Mouse (Mus musculus) limb, embryonic 10.5 days (tissue): ENCODE results near the gene Ston1. TPM values are rescaled to one million over a fixed set of nuclear protein-coding genes. Genes with fewer than 3 reads are reported as not detected.

Source experiments
- DNase-seq: peaks from one replicate; pipeline ENCODE4 v3.0.0-alpha.2; 2017; ENCODE audit warnings: low spot score
- H3K27ac ChIP-seq: fragments of 300-500 bp; sonication (generic); 2 replicates; pipeline ENCODE4 v1.5.1; 2016; ENCODE audit warnings: mild to moderate bottlenecking
- H3K27me3 ChIP-seq: fragments of 300-500 bp; sonication (generic); 2 replicates; pipeline ENCODE4 v1.6.1; 2016; ENCODE audit warnings: low read depth, mild to moderate bottlenecking; ENCODE audit not compliant: poor library complexity, severe bottlenecking
- H3K36me3 ChIP-seq: fragments of 300-500 bp; sonication (generic); 2 replicates; pipeline ENCODE4 v1.6.1; 2016; ENCODE audit warnings: mild to moderate bottlenecking, moderate library complexity
- H3K4me1 ChIP-seq: fragments of 300-500 bp; sonication (generic); 2 replicates; pipeline ENCODE4 v1.6.1; 2016
- H3K4me3 ChIP-seq: fragments of 300-500 bp; sonication (generic); 2 replicates; pipeline ENCODE4 v1.5.1; 2016; ENCODE audit warnings: mild to moderate bottlenecking, moderate library complexity
- H3K9me3 ChIP-seq: fragments of 300-500 bp; sonication (generic); replicated peaks from 2 replicates; pipeline ENCODE4 v1.6.1; 2016; ENCODE audit warnings: mild to moderate bottlenecking
- WGBS: fragments of 180-500 bp; shearing (Covaris S2); methylation state at CpG from one replicate; pipeline ENCODE4 v1.1.7; 2016; 5-methylcytosine and 5-hydroxymethylcytosine counted together
- polyA plus RNA-seq: library from polyadenylated mRNA; unstranded; fragments of >200 nt; fragmentation: Nextera tagmentation; extraction: Ambion mirVana; gene quantifications from 2 replicates; pipeline ENCODE4 v1.2.1, GENCODE M21; 2016

Gene Ston1
- polyA plus RNA-seq, result 2.4 and 3.0 TPM in 2 replicates

DNA sequence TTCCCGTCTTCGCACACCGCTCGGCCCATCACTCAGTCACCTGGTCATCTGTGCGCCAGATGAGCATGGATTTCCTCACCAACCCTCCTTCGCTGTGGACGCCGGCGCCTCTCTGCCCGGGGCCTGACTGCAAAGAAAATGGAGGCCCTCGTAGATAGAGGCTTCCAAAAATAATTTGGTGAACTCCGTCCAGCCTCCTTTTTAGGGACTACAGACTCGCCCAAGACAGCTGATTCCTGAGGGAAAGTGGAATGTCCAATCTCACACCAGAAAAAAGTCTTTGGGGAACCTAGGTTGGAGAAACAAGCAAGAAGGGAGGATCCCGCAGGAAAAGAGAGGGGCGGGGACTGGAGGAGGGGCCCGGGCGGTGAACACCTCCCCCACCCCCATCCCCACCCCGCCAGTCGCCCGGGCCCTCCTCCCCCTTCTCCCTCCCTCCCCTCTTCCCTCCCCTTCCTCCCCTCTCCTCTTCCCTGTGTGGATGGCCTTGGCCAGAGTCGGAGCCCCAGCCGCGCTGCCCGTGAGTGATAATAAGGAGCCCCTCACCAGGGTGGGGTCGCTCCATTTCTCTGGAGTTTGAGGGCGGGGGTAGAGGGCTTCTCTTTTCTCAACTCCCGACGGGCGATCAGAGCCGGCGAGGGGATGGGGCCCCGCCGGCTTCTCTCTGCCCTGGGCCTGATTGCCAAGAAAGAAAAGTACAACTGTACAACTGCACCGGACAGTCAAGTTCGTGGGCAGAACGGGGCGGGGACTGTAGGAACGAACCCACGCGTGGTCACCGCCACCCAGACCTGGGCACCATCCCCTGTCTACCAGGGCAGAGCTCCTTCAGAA is at the start of gene Ston1:
Ston1 (plus strand) TSS at position 463 of the 834 bp plus-strand sequence.
- Histone ChIP-seq H3K4me1 (peaks cover 35% of the 10 kb centered on the region), H3K4me3 (peak within 1 kb of the TSS; percentile 69), H3K9me3 (no peaks in the 10 kb centered on the region), H3K36me3 (no peaks in the 10 kb centered on the region), H3K27ac (peak within 1 kb of the TSS; percentile 90), H3K27me3 (no peaks in the 10 kb centered on the region)
- DNase-seq, result peak; percentile 90
- WGBS, result under 1% methylated on average over 40 of the region's 41 CpGs

DNA sequence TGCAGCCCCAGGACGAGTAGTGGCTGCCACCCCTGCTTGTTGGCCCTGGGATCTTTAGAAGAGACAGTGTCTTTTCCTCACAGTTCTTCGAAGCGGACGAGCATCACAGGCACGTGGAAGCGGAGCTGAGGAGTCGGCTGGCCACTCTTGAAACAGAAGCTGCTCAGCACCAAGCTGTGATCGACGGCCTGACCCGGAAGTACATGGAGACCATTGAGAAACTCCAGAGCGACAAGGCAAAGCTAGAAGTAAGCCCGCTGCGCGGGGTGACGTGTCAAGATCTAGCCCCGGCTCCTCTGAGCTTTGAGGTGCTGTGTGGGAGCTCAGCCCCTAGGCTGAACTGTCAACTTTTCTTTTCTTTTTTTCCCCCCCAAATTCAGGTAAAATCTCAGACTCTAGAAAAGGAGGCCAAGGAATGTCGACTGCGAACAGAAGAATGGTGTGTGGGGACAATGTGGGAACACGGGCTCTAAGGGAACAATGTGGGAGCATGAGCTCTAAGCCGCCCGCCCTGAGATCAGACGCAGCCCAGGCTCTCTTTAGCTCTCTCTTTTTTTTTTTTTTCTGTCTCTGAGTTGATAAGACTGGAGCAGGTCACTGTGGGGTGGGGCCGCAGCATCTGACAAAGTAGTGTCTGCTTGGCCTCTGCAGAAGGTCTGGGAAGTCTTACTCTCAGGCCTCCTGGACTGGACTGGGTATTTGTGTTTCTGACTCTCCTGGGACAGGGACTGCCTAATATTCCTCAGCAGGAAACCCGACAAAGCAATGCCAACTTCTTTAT is 47.9 kb upstream of the Ston1 start:
- DNase-seq, result no peak
- 82% methylated on average over 24 of the region's 24 CpGs for WGBS
- Histone ChIP-seq H3K27me3 (no peaks in the 10 kb centered on the region), H3K27ac (no peak overlapping the region), H3K4me1 (peaks cover 22% of the 10 kb centered on the region), H3K36me3 (peaks cover 35% of the 10 kb centered on the region), H3K4me3 (no peak overlapping the region), H3K9me3 (no peaks in the 10 kb centered on the region)

DNA sequence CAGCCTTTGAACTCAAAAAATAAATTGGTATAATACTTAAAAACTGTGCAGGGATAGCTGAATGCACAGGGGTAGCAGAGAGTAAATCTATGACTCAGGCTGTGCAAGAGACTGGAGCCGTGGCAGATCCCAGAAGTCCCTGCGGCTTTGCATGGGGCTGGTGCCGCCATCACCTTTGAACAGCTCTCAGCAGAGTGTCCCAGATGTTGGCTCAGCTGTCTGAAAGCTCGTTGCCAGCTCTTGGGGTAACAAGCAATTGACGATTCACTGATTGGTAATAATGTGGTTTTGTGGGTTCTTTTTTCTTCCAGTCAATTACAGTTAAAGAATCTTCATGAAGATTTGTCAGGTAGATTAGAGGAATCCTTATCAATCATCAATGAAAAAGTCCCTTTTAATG is 47.1 kb upstream of the Ston1 start:
- H3K27me3 ChIP-seq, result no peaks in the 10 kb centered on the region
- no peaks in the 10 kb centered on the region for H3K9me3 ChIP-seq
- H3K4me1 ChIP-seq, result peaks cover 22% of the 10 kb centered on the region
- 70% methylated on average over 5 of the region's 5 CpGs for WGBS
- DNase-seq, result no peak
- H3K4me3 ChIP-seq, result no peak overlapping the region
- H3K27ac ChIP-seq, result no peak overlapping the region
- peaks cover 32% of the 10 kb centered on the region for H3K36me3 ChIP-seq

DNA sequence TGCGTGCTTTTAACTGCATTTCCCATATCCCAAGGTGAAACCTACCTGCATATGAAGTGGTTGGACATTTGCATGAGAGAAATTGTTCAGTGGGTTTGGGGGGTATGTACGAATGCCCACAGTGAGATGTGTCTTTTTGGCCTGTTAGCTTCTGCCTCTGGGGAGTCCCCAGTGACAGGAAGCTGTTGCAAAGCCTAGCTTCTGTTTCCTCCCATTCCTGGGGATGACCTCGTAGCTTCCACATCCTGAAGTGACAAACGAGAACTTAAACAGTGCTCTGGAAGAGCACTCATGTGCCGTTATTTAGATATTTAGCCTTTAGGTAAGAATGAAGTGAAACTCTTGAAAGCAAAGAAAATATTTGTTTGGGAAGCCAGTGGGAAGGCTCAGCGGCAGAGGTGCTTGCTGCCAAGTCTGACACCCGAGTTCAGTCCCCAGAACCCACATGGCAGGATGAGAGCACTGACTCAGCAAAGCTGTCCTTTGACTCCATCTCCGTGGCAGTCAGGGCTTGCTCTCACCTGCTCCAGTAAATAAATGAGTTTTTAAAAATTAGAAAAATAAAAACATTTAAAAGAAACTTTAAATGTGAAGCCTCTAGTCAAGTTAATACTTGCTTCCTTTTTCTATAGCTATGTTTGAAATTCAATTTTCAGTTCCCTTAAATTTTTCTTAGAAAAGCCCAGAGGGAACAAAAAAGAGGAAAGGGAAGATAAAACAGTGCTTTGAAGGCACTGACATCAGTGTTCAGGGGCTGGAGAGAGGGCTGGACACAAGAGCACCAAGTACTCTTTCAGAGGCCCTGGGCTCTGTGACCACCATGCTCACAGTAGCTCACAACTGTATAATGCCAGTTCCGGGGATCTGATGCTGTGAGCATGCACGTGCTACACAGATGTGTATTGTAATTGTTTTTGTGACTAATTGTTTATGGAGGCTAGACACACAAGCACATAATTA is 46.2 kb upstream of the Ston1 start:
- DNase-seq, result no peak
- Histone ChIP-seq H3K27me3 (no peaks in the 10 kb centered on the region), H3K36me3 (peaks cover 31% of the 10 kb centered on the region), H3K4me1 (peaks cover 22% of the 10 kb centered on the region), H3K4me3 (no peak overlapping the region), H3K9me3 (no peaks in the 10 kb centered on the region), H3K27ac (no peak overlapping the region)
- 70% methylated on average over 10 of the region's 10 CpGs for WGBS

DNA sequence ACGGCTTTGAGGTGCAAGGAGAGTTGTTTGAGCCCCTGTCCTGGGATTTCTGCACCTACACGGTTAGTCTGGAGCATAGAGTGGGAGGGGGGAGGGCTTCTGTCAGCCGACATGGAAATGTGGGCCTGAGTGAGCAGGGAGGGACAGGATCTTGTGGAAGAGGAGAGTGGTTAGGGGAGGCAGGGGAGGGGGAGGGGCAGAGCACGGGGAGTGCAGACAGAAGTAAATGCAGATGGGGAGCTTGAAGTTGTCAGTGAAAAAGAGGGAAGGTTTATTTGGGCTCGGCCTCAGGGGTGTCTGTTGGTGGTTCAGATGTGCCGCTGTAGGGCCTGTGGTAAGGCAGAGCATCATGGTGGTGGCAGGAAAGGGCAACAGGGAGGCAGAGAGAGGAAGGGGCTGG is 44.9 kb upstream of the Ston1 start:
- WGBS, result 19% methylated on average over 6 of the region's 6 CpGs
- peak; percentile 43 for DNase-seq
- peaks cover 22% of the 10 kb centered on the region for H3K4me1 ChIP-seq
- no peaks in the 10 kb centered on the region for H3K9me3 ChIP-seq
- no peak overlapping the region for H3K4me3 ChIP-seq
- peak overlapping the region; percentile 65 for H3K27ac ChIP-seq
- H3K36me3 ChIP-seq, result peaks cover 38% of the 10 kb centered on the region
- H3K27me3 ChIP-seq, result no peaks in the 10 kb centered on the region

DNA sequence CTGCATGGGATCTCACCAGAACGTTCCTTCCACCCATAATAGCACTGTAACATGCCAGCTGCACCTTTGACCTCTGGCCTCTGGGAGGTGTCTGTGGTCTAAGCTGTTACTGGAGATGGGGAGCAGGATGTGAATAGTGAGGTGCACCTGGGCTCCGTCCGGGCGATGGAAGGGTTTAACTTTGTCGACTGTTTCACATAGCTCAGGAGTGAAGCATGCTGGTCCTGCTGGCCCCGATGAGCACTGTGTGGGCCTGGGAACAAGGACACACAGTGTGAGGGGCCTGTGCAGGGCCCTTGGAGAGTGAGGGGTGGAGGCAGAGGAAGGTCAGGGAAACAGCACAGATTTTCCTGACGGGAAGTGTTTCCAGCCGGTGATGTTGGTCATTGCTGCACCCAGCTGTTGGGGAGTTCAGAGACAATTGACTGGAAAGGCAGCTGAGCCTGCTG is 44.5 kb upstream of the Ston1 start:
- Histone ChIP-seq H3K27ac (peak overlapping the region; percentile 65), H3K9me3 (no peaks in the 10 kb centered on the region), H3K4me1 (peaks cover 22% of the 10 kb centered on the region), H3K4me3 (no peak overlapping the region), H3K36me3 (peaks cover 35% of the 10 kb centered on the region), H3K27me3 (no peaks in the 10 kb centered on the region)
- DNase-seq, result peak; percentile 44
- 48% methylated on average over 8 of the region's 8 CpGs for WGBS

DNA sequence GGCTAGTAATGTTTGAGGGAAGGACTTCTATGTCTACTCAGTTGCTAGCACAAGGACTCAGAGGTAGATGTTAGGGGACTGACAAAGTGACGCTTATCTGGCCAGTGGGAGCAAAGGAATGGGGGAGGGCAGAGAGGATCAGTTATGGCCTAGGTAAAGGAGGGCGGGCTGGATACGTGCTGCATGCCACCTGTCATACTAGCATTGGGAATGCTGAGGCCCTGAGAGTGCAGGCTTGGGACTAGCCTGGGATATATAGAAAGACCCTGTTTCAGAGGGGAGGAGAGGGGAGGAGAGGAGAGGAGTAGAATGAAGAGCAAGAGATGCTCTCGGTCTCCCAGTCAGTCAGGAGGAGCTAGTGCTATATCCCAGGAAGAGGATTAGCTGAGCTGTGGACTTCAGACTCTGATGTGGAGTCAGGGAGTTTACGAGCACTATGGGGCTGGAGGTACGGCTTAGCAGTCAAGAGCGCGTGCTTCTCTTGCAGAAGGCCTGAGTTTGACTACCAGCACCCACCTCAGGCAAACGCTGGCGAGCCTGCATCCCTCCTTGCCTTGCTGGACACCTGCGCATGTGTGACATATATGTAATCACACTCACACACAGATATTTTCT is 43.9 kb upstream of the Ston1 start:
- DNase-seq, result no peak
- H3K36me3 ChIP-seq, result peaks cover 33% of the 10 kb centered on the region
- WGBS, result 81% methylated on average over 11 of the region's 11 CpGs
- no peaks in the 10 kb centered on the region for H3K27me3 ChIP-seq
- peak overlapping the region; percentile 65; the same call in 1 of the 2 replicates for H3K27ac ChIP-seq
- no peaks in the 10 kb centered on the region for H3K9me3 ChIP-seq
- H3K4me1 ChIP-seq, result peaks cover 22% of the 10 kb centered on the region
- H3K4me3 ChIP-seq, result no peak overlapping the region

DNA sequence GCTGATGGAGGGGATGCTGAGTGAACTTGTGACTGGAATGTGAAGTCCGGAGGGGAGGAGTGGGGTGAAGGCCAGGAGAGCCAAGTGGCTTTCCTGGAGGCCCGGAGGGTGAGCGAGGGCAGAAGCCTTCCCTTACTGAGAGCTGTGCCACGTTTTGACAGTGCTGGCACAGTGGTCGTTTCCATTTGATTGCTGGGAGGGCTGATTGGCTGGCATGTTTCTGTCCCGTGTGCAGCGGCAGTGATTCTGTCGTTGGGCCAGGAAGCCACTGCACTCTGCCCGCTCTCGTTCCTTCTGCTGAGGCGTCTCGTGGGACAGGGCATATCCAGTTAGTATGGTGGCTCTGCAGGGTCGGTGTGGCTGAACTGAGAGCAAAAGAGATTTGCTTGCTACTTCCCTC is 41.3 kb upstream of the Ston1 start:
- no peak overlapping the region for H3K4me3 ChIP-seq
- DNase-seq, result no peak
- peaks cover 22% of the 10 kb centered on the region for H3K4me1 ChIP-seq
- H3K9me3 ChIP-seq, result no peaks in the 10 kb centered on the region
- peaks cover 27% of the 10 kb centered on the region for H3K36me3 ChIP-seq
- no peaks in the 10 kb centered on the region for H3K27me3 ChIP-seq
- WGBS, result 91% methylated on average over 13 of the region's 13 CpGs
- no peak overlapping the region for H3K27ac ChIP-seq

DNA sequence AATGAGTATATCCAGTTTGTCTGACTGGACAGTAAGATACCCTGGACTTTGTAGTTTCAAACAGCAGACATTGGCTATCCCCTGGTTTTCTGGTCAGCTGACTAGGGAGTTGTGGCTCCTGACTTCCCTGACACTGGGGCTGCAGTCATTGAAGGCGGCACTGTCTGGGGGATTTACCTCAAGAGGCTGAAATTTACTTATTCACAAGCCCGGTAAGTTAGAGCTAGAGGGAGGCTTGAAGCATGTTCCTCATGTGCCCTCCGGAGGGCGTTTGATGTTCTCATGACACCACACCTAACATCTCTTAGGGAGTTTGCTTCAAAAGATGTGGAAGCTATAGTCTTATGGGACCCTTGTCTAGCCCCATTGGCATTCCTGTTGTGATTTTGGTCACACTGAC is 40.8 kb upstream of the Ston1 start:
- peaks cover 31% of the 10 kb centered on the region for H3K36me3 ChIP-seq
- H3K27ac ChIP-seq, result no peak overlapping the region
- H3K9me3 ChIP-seq, result no peaks in the 10 kb centered on the region
- no peak for DNase-seq
- peaks cover 21% of the 10 kb centered on the region for H3K4me1 ChIP-seq
- H3K27me3 ChIP-seq, result no peaks in the 10 kb centered on the region
- WGBS, result 82% methylated on average over 4 of the region's 4 CpGs
- no peak overlapping the region for H3K4me3 ChIP-seq

DNA sequence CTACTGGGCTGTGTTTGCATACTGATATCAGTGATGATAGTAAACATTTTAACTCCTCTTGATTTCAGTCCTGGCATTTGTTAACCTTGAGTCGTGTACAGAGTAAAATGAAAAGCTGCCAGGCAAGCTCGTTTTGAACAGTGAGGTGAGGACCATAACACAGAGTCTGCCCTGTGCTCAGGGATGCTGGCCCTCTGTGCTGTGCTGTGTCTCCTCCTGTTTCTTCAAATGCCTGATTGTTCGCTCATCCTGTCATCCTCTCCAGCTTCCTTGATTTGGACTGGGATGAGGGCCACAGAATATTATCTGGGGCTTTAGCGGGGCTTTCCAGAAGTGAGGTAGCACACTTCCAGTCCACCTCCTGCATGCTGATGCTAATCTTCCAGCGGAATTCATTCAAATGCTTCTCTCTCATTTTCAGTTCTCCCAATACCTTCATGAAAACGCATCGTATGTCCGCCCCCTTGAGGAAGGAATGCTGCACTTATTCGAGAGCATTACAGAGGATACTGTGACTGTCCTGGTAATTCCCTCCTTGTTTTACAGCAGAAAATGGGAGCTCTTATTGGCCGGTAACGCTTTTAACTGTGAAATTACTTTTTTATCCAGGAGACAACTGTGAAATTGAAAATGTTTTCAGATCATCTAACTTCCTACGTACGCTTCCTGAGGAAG is 39.2 kb upstream of the Ston1 start:
- Histone ChIP-seq H3K4me3 (no peak overlapping the region), H3K27me3 (no peaks in the 10 kb centered on the region), H3K9me3 (no peaks in the 10 kb centered on the region), H3K27ac (no peak overlapping the region), H3K4me1 (peaks cover 4% of the 10 kb centered on the region), H3K36me3 (peaks cover 43% of the 10 kb centered on the region)
- peak; percentile 75 for DNase-seq
- WGBS, result 43% methylated on average over 13 of the region's 13 CpGs

DNA sequence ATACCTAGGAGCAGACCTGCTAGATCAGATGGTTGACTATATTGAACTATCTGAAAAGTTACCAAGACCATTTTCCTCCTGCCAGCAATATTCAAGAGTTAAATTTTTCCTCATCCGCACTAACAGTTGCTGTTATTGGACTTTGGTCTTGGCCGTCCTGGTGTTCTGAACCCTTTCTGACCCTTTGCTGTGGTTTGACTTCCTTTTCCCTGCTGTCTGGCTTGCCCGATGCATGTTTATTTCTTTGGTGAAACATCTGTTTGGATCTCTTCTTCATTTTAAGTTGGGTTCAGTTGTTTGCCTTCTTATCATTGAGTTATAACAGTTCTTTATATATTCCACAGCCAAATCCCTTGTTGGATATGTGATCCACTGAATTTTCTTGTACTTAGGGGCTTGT is 33.9 kb upstream of the Ston1 start:
- WGBS, result 83% methylated on average over 3 of the region's 3 CpGs
- Histone ChIP-seq H3K36me3 (peaks cover 43% of the 10 kb centered on the region), H3K27ac (no peak overlapping the region), H3K9me3 (no peaks in the 10 kb centered on the region), H3K4me3 (no peak overlapping the region), H3K4me1 (no peaks in the 10 kb centered on the region), H3K27me3 (no peaks in the 10 kb centered on the region)
- DNase-seq, result no peak
